Mouse (Mus musculus) megakaryocyte, embryonic 14.5 days (primary cell): ENCODE measurements around the gene Por. TPM values are rescaled to one million over a fixed set of nuclear protein-coding genes. Genes with fewer than 3 reads are reported as not detected.
A peak's percentile ranks its signal among the peaks of the same experiment; 100 is the strongest.

Experiments used
- H3K27me3 ChIP-seq: replicated peaks from 2 replicates; pipeline ENCODE3; 2012; ENCODE audit warnings: inconsistent platforms
- H3K36me3 ChIP-seq: replicated peaks from 2 replicates; pipeline ENCODE3; 2012; ENCODE audit warnings: low read length, inconsistent platforms, mixed read lengths
- H3K4me1 ChIP-seq: 2 replicates; pipeline ENCODE4 v1.6.1; 2012; ENCODE audit warnings: inconsistent platforms
- H3K4me3 ChIP-seq: replicated peaks from 2 replicates; pipeline ENCODE3; 2012; ENCODE audit warnings: moderate library complexity, mild to moderate bottlenecking, inconsistent platforms
- H3K9me3 ChIP-seq: 2 replicates; pipeline ENCODE4 v1.6.1; 2012; ENCODE audit warnings: inconsistent platforms
- FLI1 ChIP-seq: IDR thresholded peaks from 2 replicates; pipeline ENCODE4 v1.6.1; 2012; ENCODE audit warnings: low read length, inconsistent platforms, mixed read lengths
- GATA1 ChIP-seq: IDR thresholded peaks from 3 replicates; pipeline ENCODE4 v1.6.1; 2012; ENCODE audit warnings: mixed read lengths, low read length, inconsistent platforms, borderline replicate concordance
- polyA plus RNA-seq: library from polyadenylated mRNA; stranded (reverse); fragments of >175 nt; gene quantifications from 2 replicates; pipeline ENCODE4 v1.2.3, GENCODE M21; 2012; ENCODE audit warnings: low replicate concordance; ENCODE audit not compliant: insufficient read depth

Gene Por
- polyA plus RNA-seq, 1 experiment = 112 TPM

DNA sequence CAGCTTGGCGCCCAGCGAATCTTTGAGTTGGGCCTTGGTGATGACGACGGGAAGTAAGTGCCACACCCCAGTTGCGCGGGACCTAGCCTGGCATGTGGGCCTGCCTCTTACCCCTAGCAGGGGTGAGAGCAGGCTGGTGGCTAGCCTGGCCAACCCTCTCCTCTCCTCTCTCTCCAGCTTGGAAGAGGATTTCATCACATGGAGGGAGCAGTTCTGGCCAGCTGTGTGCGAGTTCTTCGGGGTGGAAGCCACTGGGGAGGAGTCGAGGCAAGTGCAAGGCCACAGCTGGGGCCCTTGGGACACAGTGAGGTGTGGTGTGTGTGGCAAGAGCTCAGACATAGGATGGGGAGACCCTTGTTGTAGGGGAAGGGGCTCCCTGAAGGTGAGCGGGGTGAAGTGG is 61.1 kb downstream of the Por start:
- Histone ChIP-seq H3K4me1 (peaks cover 31% of the 10 kb centered on the region), H3K36me3 (peaks cover 100% of the 10 kb centered on the region), H3K9me3 (no peaks in the 10 kb centered on the region), H3K27me3 (no peaks in the 10 kb centered on the region), H3K4me3 (no peak overlapping the region)
- TF ChIP-seq FLI1 (no peak), GATA1 (no peak)

DNA sequence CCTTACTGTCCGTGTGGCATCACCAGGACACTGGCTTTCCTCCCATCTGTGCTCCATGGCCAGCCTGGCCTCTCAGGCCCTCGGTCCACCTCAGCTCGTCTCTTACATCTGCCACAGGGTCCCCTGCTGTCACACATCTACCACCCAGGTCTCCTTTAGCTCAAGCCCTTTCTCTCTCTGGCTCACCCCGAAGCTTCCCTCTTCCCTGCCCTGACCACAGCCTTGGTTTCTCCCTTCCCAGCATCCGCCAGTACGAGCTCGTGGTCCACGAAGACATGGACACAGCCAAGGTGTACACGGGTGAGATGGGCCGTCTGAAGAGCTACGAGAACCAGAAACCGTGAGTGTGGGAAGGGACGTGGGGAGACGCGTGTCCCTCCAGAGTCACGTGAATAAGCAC is 61.5 kb downstream of the Por start:
- H3K36me3 ChIP-seq = peaks cover 100% of the 10 kb centered on the region
- H3K9me3 ChIP-seq = no peaks in the 10 kb centered on the region
- peaks cover 31% of the 10 kb centered on the region for H3K4me1 ChIP-seq
- no peak for TF ChIP-seq FLI1
- no peak for TF ChIP-seq GATA1
- H3K27me3 ChIP-seq = no peaks in the 10 kb centered on the region
- H3K4me3 ChIP-seq = no peak overlapping the region

DNA sequence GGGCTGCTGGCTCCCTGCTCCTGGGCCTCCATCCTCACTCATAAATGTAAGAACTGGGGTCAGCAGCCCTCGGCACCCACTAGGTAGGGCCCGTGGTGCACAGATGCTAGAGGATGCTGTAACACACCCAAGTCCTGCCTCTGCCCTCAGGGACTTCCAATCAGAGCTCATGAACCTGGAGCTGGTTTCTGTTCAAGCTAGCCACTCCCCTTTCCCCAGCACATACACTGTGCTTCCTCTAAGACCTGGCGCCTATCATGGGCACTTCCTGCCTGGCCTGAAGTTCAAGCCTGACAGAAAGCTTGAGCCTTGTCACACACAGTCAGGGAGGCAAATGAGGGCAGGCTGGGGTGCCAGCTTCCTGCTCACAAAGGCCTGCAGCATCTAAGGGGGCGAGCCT is 63.2 kb downstream of the Por start:
- Histone ChIP-seq H3K36me3 (peaks cover 100% of the 10 kb centered on the region), H3K4me1 (peaks cover 36% of the 10 kb centered on the region), H3K4me3 (peak overlapping the region; percentile 26), H3K27me3 (no peaks in the 10 kb centered on the region), H3K9me3 (no peaks in the 10 kb centered on the region)
- TF ChIP-seq FLI1 (no peak), GATA1 (no peak)

DNA sequence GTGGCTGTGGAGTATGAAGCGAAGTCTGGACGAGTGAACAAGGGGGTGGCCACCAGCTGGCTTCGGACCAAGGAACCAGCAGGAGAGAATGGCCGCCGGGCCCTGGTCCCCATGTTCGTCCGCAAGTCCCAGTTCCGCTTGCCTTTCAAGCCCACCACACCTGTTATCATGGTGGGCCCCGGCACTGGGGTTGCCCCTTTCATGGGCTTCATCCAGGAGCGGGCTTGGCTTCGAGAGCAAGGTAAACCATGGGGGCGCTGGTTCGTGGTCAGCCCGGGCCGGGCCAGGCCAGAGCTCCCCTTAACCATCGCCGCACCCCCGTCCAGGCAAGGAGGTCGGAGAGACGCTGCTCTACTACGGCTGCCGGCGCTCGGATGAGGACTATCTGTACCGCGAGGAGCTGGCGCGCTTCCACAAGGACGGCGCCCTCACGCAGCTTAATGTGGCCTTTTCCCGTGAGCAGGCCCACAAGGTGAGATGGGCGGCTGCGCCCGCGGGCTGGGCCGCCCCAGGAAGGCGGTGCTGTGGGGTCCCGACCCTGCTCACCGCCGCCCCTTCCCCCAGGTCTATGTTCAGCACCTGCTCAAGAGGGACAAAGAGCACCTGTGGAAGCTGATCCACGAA is 64.3 kb downstream of the Por start:
- peaks cover 90% of the 10 kb centered on the region for H3K36me3 ChIP-seq

DNA sequence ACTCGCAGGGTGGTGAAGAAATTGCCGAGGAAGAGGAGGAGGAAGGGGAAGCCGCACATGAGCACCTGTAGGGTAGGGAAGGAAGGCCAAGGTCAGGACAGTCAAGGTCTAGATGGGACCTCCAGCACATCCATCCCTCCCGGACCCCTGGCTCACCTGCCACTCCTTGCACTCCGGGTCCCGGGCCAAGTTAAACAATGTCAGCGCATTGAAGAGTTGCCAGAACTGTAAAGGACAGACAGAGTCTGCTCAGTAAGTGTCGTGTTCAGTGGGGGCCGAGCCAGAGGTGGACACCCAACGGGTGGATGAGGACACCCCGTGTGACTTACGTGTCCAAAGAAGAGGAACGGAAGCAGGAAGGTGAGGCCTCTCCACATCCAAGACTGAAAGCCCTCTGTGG is 65.9 kb downstream of the Por start:
- H3K27me3 ChIP-seq = no peaks in the 10 kb centered on the region
- H3K36me3 ChIP-seq = peaks cover 82% of the 10 kb centered on the region
- H3K4me3 ChIP-seq = no peak overlapping the region
- TF ChIP-seq GATA1 = no peak
- no peak for TF ChIP-seq FLI1
- no peaks in the 10 kb centered on the region for H3K9me3 ChIP-seq
- H3K4me1 ChIP-seq = peaks cover 45% of the 10 kb centered on the region

More for the DNA sequence above, 64.3 kb downstream of the Por start:
- no peaks in the 10 kb centered on the region for H3K27me3 ChIP-seq
- H3K4me1 ChIP-seq = peaks cover 40% of the 10 kb centered on the region
- H3K9me3 ChIP-seq = no peaks in the 10 kb centered on the region
- TF ChIP-seq FLI1 = no peak
- TF ChIP-seq GATA1 = no peak
- H3K4me3 ChIP-seq = no peak overlapping the region

DNA sequence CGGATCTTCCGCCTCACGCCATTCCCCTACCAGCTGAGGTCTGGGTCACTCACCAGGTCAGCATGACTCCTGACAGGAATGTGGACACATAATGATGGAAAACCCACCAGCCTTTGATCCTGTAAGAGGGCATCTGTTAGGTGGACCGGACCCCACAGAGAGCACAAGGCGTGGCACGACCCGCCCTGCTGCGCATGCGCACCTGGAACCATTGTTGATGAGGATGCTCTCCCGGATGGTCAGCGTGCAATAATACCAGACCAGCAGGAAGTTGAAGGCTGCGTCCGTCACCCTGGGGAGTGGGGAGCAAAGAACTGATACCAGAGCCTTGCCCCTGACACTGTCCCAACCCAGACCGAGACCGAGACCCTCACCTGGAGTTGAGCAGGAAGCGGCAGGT is 66.7 kb downstream of the Por start:
- H3K36me3 ChIP-seq = peaks cover 78% of the 10 kb centered on the region
- H3K4me1 ChIP-seq = peaks cover 53% of the 10 kb centered on the region
- H3K4me3 ChIP-seq = no peak overlapping the region
- H3K27me3 ChIP-seq = no peaks in the 10 kb centered on the region
- TF ChIP-seq FLI1 (no peak), GATA1 (no peak)
- H3K9me3 ChIP-seq = no peaks in the 10 kb centered on the region

DNA sequence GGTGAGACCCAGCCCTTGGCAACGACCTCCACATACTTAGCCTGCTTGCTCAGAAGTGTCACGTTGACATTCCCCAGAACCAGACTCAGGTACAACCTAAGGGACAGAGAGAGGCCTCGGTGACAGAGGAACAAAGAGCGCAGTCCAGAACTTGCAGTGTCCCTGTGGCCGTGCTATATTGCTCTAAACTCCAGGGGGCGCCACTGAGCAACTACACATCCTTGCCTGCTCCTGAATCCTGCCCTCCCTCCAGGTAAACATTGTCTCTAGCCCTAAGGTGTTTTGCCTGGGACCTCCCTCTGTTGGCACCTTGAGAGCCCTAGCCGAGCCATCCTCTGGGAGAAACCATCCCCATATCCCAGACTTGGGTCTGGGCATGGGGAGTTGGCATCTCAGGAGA is 67.3 kb downstream of the Por start:
- no peaks in the 10 kb centered on the region for H3K27me3 ChIP-seq
- no peaks in the 10 kb centered on the region for H3K9me3 ChIP-seq
- no peak overlapping the region for H3K4me3 ChIP-seq
- no peak for TF ChIP-seq FLI1
- TF ChIP-seq GATA1 = no peak
- H3K36me3 ChIP-seq = peaks cover 78% of the 10 kb centered on the region
- peaks cover 59% of the 10 kb centered on the region for H3K4me1 ChIP-seq

DNA sequence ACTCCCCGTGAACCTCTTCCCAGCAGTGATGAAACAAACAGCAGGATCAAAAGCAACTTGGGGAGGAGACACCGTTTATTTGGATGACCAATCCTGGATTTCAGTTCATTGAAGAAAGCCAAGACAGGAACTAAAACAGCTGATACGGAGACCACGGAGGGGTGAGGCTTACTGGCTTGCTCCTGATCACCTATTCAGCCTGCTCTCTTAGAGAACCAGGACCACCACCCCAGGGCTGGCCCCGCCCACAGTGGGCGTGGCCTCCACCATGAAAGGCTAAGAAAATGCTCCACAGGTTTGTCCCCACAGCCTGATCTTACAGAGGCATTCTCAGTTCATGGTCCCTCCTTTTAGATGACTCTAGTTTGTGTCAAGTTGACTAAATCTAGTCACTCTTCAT is 68.4 kb downstream of the Por start:
- Histone ChIP-seq H3K4me1 (peaks cover 59% of the 10 kb centered on the region), H3K27me3 (peaks cover 5% of the 10 kb centered on the region), H3K4me3 (no peak overlapping the region), H3K9me3 (no peaks in the 10 kb centered on the region), H3K36me3 (peaks cover 68% of the 10 kb centered on the region)
- TF ChIP-seq FLI1 (no peak), GATA1 (no peak)

DNA sequence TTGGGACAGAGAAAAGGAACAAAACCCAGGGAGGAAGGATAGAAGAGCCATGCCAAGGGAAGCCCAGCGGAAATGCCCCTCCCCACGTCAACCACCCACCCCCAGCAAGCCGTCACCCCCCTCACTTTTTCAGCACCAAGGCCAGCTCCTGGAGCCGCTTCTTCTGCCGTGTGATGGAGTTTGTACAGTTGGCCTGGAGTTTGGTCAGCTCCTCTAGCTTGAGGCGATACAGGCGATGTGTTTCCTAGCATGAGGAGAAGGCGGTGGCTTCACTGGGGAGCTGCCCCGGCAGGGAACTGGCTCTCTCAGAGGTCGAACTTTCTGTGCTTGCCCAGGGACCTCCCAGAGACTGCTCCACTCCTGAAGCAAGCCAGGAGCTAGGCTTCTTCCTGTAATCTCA is 72.3 kb downstream of the Por start:
- Histone ChIP-seq H3K36me3 (peaks cover 30% of the 10 kb centered on the region), H3K4me3 (no peak overlapping the region), H3K27me3 (peaks cover 20% of the 10 kb centered on the region), H3K9me3 (peaks cover 14% of the 10 kb centered on the region), H3K4me1 (peaks cover 54% of the 10 kb centered on the region)
- no peak for TF ChIP-seq GATA1
- TF ChIP-seq FLI1 = no peak

DNA sequence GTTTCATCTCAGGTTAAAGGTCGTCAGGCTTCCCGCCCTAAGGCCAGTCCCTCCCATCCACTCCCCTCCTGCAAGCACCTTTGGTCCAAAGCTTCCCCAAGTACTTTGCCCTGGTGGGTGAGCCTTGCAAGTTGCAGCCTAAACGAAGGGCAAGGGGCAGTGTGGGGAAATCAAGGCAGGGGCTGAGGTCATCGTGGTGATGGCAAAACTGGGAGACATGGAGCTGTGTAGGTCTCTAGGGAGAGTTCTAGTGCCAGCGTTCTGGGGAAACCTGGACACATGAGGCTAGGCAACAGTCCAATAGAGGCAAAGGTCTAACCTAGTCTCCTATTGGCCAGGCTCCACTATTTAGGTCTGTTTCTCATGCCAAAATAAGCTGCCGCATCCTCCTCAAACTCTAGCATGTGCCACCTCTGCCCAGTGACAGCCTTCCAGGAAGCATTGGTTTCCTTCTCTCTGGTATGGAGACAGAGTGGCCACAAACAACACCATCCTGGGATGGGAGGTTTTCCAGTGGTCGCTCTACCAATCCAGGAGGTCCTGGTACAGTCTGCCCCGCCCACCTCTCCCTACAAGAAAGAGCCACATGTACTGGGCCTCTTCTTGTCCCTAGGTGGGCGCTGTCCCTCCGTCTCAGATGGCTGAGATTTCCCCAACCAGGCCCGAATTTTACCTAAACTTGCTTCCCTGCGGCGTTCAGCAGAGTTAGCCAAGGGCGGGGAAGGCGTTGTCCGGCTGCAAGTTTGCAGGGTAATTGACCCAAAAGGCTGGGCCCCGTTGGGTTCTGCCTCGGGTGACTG is 73.3 kb downstream of the Por start:
- TF ChIP-seq GATA1 = no peak
- no peak for TF ChIP-seq FLI1

More for the DNA sequence above, 73.3 kb downstream of the Por start:
- peaks cover 48% of the 10 kb centered on the region for H3K4me1 ChIP-seq
- peaks cover 20% of the 10 kb centered on the region for H3K36me3 ChIP-seq
- H3K9me3 ChIP-seq = peaks cover 23% of the 10 kb centered on the region
- peak overlapping the region; percentile 94 for H3K4me3 ChIP-seq
- peaks cover 25% of the 10 kb centered on the region for H3K27me3 ChIP-seq
